Mouse (Mus musculus): ENCODE data around the gene Slc5a6. TPM values are rescaled to one million over a fixed set of nuclear protein-coding genes. Genes with fewer than 3 reads are reported as not detected.
"Not testable (repeated sequence)": the region's sequence is repeated elsewhere in the genome, so short reads cannot be mapped to it uniquely, and the experiment has no call there.

Gene Slc5a6
- polyA plus RNA-seq, 1 experiment from 2014 or later, result 18.8 TPM

- Histone ChIP-seq H3K27me3 (replicated peaks; ENCODE audit: control insufficient read depth, insufficient read depth, low read length) (no peaks in the 10 kb centered on the region), H3K36me3 (ENCODE audit: control insufficient read depth, insufficient read depth, low read length) (peaks cover 62% of the 10 kb centered on the region), H3K4me2 (ENCODE audit: low read depth, low read length) (no peak overlapping the region), H3K27ac (ENCODE audit: low read length) (no peak overlapping the region), H3K9ac (ENCODE audit: low read depth, low read length) (no peak overlapping the region), H3K4me3 (ENCODE audit: low read length) (no peak overlapping the region), H3K4me1 (ENCODE audit: control insufficient read depth, insufficient read depth, low read length) (no peaks in the 10 kb centered on the region), H3K9me3 (ENCODE audit: control insufficient read depth, low read length) (no peaks in the 10 kb centered on the region)
- WGBS, result 94% methylated on average over 11 of the region's 11 CpGs
- ATAC-seq, result no peak
Measured at GRCm38 (mm10) chr5:31071821-31072220, 23.1 kb upstream of the Slc5a6 start.

DNA sequence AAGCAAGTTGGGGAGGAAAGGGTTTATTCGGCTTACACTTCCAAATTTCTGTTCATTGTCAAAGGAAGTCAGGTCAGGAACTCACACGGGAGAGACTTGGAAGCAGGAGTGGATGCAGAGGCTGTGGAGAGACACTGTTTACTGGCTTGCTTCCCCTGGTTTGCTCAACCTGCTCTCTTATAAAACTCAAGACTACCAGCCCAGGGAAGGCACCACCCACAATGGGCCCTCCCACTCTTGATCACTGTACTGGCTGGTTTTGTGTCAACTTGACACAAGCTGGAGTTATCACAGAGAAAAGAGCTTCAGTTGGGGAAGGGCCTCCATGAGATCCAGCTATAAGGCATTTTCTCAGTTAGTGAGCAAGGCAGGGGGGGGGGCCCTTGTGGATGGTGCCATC lies 22.3 kb upstream of the Slc5a6 start:
- Histone ChIP-seq H3K4me3 (ENCODE audit: low read length) (no peak overlapping the region), H3K27me3 (replicated peaks; ENCODE audit: control insufficient read depth, insufficient read depth, low read length) (no peaks in the 10 kb centered on the region), H3K4me1 (ENCODE audit: control insufficient read depth, insufficient read depth, low read length) (no peaks in the 10 kb centered on the region), H3K27ac (ENCODE audit: low read length) (no peak overlapping the region), H3K36me3 (ENCODE audit: control insufficient read depth, insufficient read depth, low read length) (peaks cover 58% of the 10 kb centered on the region), H3K9me3 (ENCODE audit: control insufficient read depth, low read length) (no peaks in the 10 kb centered on the region), H3K9ac (ENCODE audit: low read depth, low read length) (no peak overlapping the region), H3K4me2 (ENCODE audit: low read depth, low read length) (no peak overlapping the region)
- ATAC-seq, result no peak
- WGBS, result 74% methylated on average over 2 of the region's 2 CpGs

- no peak for ATAC-seq
- WGBS, result 94% methylated on average over 3 of the region's 3 CpGs
- no peak overlapping the region for H3K27ac ChIP-seq (ENCODE audit: low read length)
Measured at GRCm38 (mm10) chr5:31069810-31070209, 21.1 kb upstream of the Slc5a6 start.

DNA sequence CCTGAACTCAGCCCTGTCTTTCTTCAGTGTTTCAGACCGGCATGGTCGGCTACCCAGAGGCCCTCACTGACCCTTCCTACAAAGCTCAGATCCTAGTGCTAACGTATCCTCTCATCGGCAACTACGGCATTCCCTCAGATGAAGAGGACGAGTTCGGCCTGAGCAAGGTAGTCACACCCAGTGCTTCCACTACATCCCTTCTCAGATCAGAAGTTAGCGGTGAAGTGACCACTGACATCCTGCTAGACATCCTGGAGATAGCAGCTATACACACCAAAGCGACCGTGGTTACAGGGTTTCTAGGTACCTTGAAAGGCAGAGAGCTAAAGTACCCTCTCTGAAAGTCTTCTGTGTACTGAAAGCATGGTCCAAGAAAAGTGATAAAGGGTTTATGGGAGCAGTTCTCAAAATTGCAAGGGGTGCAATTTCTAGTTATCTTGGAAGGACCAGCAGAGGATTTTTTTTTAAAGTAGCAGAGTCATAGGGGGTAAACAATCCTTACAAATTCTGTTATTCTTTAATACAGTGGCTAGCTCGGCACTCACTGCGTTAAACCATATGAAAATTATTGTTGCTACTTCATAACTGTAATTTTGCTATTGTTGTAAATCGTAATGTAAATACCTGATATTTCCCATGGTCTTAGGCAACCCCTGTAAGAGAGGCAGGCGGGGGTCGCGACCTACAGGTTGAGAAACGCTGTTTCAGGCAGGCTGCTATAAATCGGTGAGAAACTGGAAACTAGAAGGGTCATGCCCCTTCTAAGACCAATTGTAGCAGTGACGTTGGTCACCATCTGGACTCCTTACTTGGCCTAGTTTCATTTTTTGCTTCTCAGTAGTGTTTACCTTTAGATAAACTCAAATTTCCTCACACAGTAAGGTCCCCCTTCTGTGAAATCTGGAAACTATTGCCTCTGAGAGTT lies 6.8 kb upstream of the Slc5a6 start:
- H3K27ac ChIP-seq (ENCODE audit: low read length), result peak overlapping the region; percentile 77
- peaks cover 2% of the 10 kb centered on the region; the same call in 1 of the 2 replicates for H3K36me3 ChIP-seq (ENCODE audit: control insufficient read depth, insufficient read depth, low read length)
- H3K9me3 ChIP-seq (ENCODE audit: control insufficient read depth, low read length), result no peaks in the 10 kb centered on the region
- H3K4me1 ChIP-seq (ENCODE audit: control insufficient read depth, insufficient read depth, low read length), result peaks cover 14% of the 10 kb centered on the region
- peak overlapping the region; percentile 96 for H3K4me2 ChIP-seq (ENCODE audit: low read depth, low read length)
- whole genome bisulfite sequencing, result 16% methylated on average over 19 of the region's 19 CpGs
- H3K4me3 ChIP-seq (ENCODE audit: low read length), result peak overlapping the region; percentile 75
- no peaks in the 10 kb centered on the region for H3K27me3 ChIP-seq (replicated peaks; ENCODE audit: control insufficient read depth, insufficient read depth, low read length)
- peak overlapping the region; percentile 85 for H3K9ac ChIP-seq (ENCODE audit: low read depth, low read length)
- ATAC-seq, result peak; percentile 4; the same call in 1 of the 2 replicates

More at GRCm38 (mm10) chr5:31069810-31070209, 21.1 kb upstream of the Slc5a6 start:
- H3K27me3 ChIP-seq (replicated peaks; ENCODE audit: control insufficient read depth, insufficient read depth, low read length), result no peaks in the 10 kb centered on the region
- no peak overlapping the region for H3K4me2 ChIP-seq (ENCODE audit: low read depth, low read length)
- H3K4me3 ChIP-seq (ENCODE audit: low read length), result no peak overlapping the region
- no peaks in the 10 kb centered on the region for H3K4me1 ChIP-seq (ENCODE audit: control insufficient read depth, insufficient read depth, low read length)
- no peak overlapping the region for H3K9ac ChIP-seq (ENCODE audit: low read depth, low read length)
- peaks cover 47% of the 10 kb centered on the region for H3K36me3 ChIP-seq (ENCODE audit: control insufficient read depth, insufficient read depth, low read length)
- H3K9me3 ChIP-seq (ENCODE audit: control insufficient read depth, low read length), result no peaks in the 10 kb centered on the region

GRCm38 (mm10) chr5:31054261-31055215 lies 5.8 kb upstream of the Slc5a6 start, which contains the start of gene Cad:
Cad (plus strand) TSS chr5:31054780.
- under 1% methylated on average over 64 of the region's 64 CpGs for WGBS
- Histone ChIP-seq H3K4me2 (ENCODE audit: low read depth, low read length) (peak within 1 kb of the TSS; percentile 96), H3K9ac (ENCODE audit: low read depth, low read length) (peak within 1 kb of the TSS; percentile 85), H3K36me3 (ENCODE audit: control insufficient read depth, insufficient read depth, low read length) (peaks cover 2% of the 10 kb centered on the region; the same call in 1 of the 2 replicates), H3K27me3 (replicated peaks; ENCODE audit: control insufficient read depth, insufficient read depth, low read length) (no peaks in the 10 kb centered on the region), H3K4me3 (ENCODE audit: low read length) (peak within 1 kb of the TSS; percentile 75), H3K4me1 (ENCODE audit: control insufficient read depth, insufficient read depth, low read length) (peaks cover 14% of the 10 kb centered on the region), H3K9me3 (ENCODE audit: control insufficient read depth, low read length) (no peaks in the 10 kb centered on the region), H3K27ac (ENCODE audit: low read length) (peak within 1 kb of the TSS; percentile 77)
- peak; percentile 98 for ATAC-seq

GRCm38 (mm10) chr5:31053728-31054127 lies 5.0 kb upstream of the Slc5a6 start:
- WGBS, result 55% methylated on average over 4 of the region's 4 CpGs
- H3K27me3 ChIP-seq (replicated peaks; ENCODE audit: control insufficient read depth, insufficient read depth, low read length); H3K9ac ChIP-seq (ENCODE audit: low read depth, low read length); H3K36me3 ChIP-seq (ENCODE audit: control insufficient read depth, insufficient read depth, low read length); ATAC-seq; H3K27ac ChIP-seq (ENCODE audit: low read length); H3K9me3 ChIP-seq (ENCODE audit: control insufficient read depth, low read length): not testable (repeated sequence)
- peaks cover 14% of the 10 kb centered on the region for H3K4me1 ChIP-seq (ENCODE audit: control insufficient read depth, insufficient read depth, low read length)
- peak overlapping the region; percentile 96 for H3K4me2 ChIP-seq (ENCODE audit: low read depth, low read length)
- H3K4me3 ChIP-seq (ENCODE audit: low read length), result peak overlapping the region; percentile 75

DNA sequence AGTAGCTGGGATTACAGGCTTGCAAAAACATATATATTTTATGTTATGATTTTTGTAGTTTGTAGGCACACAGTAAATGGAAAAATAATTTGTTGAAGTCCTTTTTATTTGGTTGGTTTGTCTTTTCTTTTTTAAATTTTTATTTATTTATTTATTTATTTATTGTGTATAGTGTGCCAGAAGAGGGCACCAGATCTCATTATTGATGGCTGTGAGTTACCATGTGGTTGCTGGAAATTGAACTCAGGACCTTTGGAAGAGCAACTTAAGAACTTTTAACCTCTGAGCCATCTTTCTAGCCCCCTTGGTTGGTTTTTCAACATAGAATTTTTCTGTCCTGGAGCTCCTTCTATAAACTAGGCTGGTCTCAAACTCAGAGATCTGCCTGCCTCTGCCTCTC lies 1.7 kb upstream of the Slc5a6 start:
- Histone ChIP-seq H3K9me3 (ENCODE audit: control insufficient read depth, low read length) (no peaks in the 10 kb centered on the region), H3K4me3 (ENCODE audit: low read length) (no peak overlapping the region), H3K27ac (ENCODE audit: low read length) (no peak overlapping the region), H3K27me3 (replicated peaks; ENCODE audit: control insufficient read depth, insufficient read depth, low read length) (no peaks in the 10 kb centered on the region), H3K4me1 (ENCODE audit: control insufficient read depth, insufficient read depth, low read length) (peaks cover 14% of the 10 kb centered on the region; the same call in 1 of the 2 replicates), H3K36me3 (ENCODE audit: control insufficient read depth, insufficient read depth, low read length) (no peaks in the 10 kb centered on the region; the same call in 1 of the 2 replicates), H3K4me2 (ENCODE audit: low read depth, low read length) (no peak overlapping the region), H3K9ac (ENCODE audit: low read depth, low read length) (no peak overlapping the region)
- ATAC-seq, result no peak

DNA sequence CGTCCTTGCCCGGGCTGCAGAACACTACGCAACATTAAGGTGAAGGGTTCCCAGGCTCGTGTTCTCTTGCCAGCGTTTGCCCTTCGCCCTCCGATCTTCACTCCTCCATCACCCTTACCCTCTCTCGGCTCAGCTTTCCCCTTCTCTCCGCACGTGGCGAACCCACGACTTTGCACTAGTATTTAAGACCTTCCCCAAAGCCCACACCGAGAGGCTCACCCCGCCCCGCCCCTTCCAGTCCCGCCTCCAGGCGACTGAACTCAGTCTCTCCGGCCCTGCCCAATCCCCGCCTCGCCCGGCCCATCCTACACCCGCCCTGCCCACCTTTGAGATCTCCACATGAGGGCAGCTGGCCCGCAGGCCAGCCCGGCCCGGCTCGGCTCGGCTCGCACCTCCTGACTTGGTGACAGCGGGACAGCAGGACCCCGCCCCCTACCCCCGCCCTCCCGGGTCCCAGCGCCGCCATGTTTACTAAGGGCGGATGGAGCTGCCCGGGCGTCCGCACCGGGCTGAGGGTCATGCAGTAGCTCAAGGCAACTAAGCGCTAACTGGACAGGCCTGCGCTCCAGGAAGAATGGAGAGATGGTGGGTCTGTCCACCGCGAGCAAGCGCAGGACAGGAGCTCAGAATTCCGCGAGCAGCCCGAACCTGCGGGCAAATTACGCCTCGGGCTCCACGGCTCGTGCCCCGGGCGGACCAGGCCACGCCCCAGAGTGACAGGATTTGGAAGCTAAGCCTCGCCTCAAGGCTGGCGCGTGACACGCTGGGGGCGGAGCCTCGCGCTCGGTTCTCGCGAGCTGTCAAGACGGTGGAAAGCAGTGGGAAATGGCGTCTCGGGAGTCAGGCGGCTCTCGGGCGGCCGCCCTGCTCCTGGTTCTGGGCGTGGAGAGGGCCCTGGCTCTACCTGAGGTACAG lies 619 bp downstream of the Slc5a6 start, which contains the start of gene Atraid:
Gene Atraid (plus strand): TSS at position 465 of the 915 bp plus-strand sequence.
- ATAC-seq, result peak; percentile 99
- under 1% methylated on average over 73 of the region's 73 CpGs for WGBS
- Histone ChIP-seq H3K9ac (ENCODE audit: low read depth, low read length) (peak within 1 kb of the TSS; percentile 96), H3K4me2 (ENCODE audit: low read depth, low read length) (peak within 1 kb of the TSS; percentile 84), H3K27me3 (replicated peaks; ENCODE audit: control insufficient read depth, insufficient read depth, low read length) (no peaks in the 10 kb centered on the region), H3K36me3 (ENCODE audit: control insufficient read depth, insufficient read depth, low read length) (no peaks in the 10 kb centered on the region; the same call in 1 of the 2 replicates), H3K27ac (ENCODE audit: low read length) (peak within 1 kb of the TSS; percentile 97), H3K9me3 (ENCODE audit: control insufficient read depth, low read length) (no peaks in the 10 kb centered on the region), H3K4me1 (ENCODE audit: control insufficient read depth, insufficient read depth, low read length) (peaks cover 6% of the 10 kb centered on the region; the same call in 1 of the 2 replicates), H3K4me3 (ENCODE audit: low read length) (peak within 1 kb of the TSS; percentile 81)
